Mouse (Mus musculus) spleen, postnatal 10 days (tissue): ENCODE results near the gene Vmn1r78.
"Not testable (repeated sequence)": the region's sequence is repeated elsewhere in the genome, so short reads cannot be mapped to it uniquely, and the experiment has no call there.

Source experiments
- DNase-seq, 2 experiments: peaks; one replicate each; pipeline ENCODE4 v3.0.0; 2021 to 2022; ENCODE audit warnings: low spot score in 2 of 2

Gene Vmn1r78

DNA sequence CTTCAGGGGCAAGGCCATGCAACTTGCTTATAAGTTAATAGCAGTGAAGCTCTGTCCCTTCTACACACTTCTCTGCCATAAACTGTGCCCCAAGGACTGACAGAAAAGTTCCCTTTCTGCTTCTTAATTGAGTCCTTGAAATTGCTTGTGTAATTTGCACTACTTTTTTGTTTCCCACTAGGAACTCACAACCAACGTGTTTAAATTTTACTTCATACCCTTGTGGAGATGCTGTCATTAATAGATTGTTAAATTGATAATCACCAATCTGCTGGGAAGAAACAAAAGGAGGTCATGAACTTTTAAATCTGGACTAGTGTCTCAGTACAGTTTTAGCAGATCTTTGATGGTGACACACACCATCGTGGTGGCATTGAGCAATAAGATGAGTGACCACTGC is at the start of gene Vmn1r78:
TSS of gene Vmn1r78 (plus strand) at position 301 of the 400 bp plus-strand sequence.
- DNase-seq: no peak

DNA sequence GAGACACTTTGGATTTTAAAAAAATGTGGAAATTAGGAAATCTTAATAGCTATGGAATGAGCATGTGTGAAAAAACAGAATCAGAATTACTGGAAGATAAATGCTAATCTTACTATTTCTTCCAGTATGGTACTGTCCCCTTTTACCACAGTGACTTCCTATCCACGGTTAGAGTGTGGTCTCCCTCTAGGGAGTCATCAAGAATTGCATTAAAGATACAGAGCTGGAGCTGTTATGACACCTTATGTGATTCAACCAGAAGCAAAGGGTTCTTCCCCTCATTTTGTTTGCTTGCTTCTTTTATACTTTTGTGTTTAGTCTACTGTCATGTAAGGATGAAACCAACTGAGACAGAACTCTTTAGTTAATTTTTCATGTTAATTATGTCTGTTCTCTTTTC is 6.4 kb downstream of the Vmn1r78 start:
- not testable (repeated sequence) for DNase-seq

DNA sequence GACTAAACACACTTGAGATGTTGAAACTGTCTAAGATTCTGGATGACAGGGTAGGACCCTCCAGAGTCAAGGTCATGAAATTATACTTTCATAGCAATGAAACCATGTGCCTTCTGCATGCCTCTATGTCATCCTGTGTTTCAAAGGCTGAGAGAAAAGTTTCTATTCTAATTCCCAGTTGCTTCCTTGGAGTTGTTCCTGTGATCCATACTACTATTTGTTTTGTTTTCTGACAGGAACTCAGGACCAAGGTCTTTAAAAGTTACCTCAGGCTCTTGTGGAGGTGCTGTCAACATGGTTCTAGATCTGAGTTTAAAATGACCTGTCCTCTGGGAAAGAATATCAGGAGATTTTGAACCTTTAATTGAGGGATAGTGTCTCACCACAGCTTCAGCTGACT is 20.9 kb downstream of the Vmn1r78 start, which contains the start of gene Vmn1r79:
TSS of gene Vmn1r79 (plus strand) at position 301 of the 400 bp plus-strand sequence.
- not testable (repeated sequence) for DNase-seq

DNA sequence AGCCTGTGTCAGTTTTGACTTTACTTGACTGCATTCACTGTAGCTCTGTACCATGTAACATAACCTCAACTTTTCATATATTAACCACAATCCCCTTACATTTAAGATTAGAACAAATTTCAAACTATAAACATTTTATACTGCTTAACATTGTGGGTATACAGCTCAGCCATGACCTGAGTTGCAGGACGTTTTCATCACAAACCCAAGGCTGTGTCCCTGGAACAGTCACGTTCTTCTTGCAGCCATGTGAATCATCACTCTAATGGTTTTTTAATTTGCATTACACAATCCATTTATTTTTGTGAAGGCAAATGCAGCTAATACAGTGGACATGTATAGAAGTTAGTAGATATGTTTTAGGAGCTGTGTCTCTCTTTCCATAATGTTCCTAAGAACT is 22.9 kb downstream of the Vmn1r78 start:
- DNase-seq: not testable (repeated sequence)

DNA sequence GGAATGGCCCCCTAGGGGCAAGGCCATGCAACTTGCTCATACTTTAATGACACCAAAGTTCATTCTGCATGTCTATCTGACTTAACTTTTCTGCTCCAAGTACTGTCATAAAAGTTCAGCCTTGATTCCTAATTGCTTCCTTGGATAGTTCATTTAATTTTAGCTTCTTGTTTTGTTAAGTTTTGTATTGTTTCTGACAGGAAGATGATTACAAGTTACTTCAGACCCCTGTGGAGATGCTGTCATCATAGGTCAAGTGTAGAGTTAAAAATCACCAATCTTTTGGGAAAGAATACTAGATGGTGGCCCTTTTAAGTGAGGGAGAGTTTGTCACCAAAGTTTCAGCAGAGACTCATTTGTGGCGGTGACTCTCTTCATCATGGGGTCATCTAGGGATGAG is 38.9 kb downstream of the Vmn1r78 start, which contains the start of gene Vmn1r80:
TSS of gene Vmn1r80 (plus strand) at position 301 of the 400 bp plus-strand sequence.
- no peak for DNase-seq

DNA sequence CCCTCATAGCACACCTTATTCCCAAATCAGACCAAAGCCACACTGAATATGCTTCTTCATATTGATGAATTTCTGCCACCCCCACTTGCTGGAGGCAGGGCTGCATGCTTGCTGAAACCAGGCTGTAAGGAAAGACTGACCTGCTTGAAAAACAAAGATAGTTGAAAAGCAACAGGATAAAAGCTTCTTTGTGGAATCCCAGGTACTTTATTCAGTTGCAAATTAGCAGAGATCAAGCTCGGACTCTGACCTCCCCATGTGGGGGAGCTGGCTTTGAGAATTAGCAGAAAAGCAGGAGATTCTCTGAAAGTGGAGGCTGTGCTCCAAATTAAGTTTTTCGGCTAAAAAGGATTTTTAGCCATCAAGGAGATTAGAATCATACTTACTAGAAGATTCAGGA is 54.1 kb downstream of the Vmn1r78 start:
- no peak for DNase-seq
